Mouse (Mus musculus): ENCODE measurements around the gene Drd1.

DNA sequence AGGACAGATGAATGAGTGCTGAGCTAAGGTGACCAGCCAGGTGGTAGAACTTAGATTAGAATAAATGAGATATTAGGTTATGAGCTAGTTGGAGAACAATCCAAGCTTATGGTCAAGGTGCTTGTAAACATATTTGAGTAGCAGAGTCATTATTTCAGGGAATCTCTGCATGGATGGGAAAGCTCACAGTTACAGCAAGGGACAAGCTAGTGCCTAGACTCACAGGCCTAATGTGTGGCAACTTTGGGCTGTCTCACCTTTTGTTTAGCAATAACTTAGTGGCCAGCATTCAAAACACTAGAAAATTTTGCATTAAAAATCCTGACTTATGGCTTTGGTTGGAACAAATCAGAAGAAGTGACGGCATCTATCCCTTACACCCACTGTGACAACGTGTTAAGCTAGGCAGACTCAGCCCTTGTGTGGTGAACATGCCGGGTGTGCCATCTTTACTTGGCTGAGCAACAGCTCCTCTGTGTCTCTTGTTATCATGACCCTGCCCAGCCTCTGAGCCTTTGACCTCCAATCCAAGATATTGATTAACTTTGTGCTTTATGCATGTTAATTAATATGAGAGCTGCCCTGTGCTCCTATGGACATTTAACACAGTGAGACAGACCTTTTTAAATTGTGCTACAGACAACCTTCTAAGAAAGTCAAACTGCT, 10.7 kb upstream of the Drd1 start:
- TF ChIP-seq CTCF (IDR thresholded peaks at IDR 0.05; ENCODE audit: control insufficient read depth, insufficient read depth, insufficient read length): no peak
- TF ChIP-seq USF1 (IDR thresholded peaks at IDR 0.05; ENCODE audit: low read depth): no peak
- no peak for TF ChIP-seq MAX (IDR thresholded peaks at IDR 0.05)
- no peak for TF ChIP-seq CEBPB (IDR thresholded peaks at IDR 0.05; ENCODE audit: low read depth)
- no peak for TF ChIP-seq MYOG (IDR thresholded peaks at IDR 0.05; ENCODE audit: control insufficient read depth, extremely low read depth, insufficient read length)
- TF ChIP-seq MYOD1 (IDR thresholded peaks at IDR 0.05; ENCODE audit: control insufficient read depth, insufficient read length, low read depth): no peak
- no peak for TF ChIP-seq FOSL1 (IDR thresholded peaks at IDR 0.05; ENCODE audit: insufficient read depth, low read length, poor library complexity, severe bottlenecking)
